Mouse (Mus musculus): ENCODE results near the gene Ano6. TPM values are rescaled to one million over a fixed set of nuclear protein-coding genes. Genes with fewer than 3 reads are reported as not detected.

Ano6 gene
- polyA plus RNA-seq, 1 experiment, result 73.0 TPM

- TF ChIP-seq CTCF (IDR thresholded peaks at IDR 0.05; ENCODE audit: low read depth, low read length), result no peak
- no peak for TF ChIP-seq POLR2A (IDR thresholded peaks at IDR 0.05; ENCODE audit: borderline replicate concordance, low read depth, low read length)
- Histone ChIP-seq H3K27ac (ENCODE audit: insufficient read depth, low read depth, low read length) (no peak overlapping the region), H3K4me1 (ENCODE audit: control insufficient read depth, insufficient read depth, low read length) (no peaks in the 10 kb centered on the region), H3K4me3 (ENCODE audit: insufficient read depth, low read length) (no peak overlapping the region)
Observed at GRCm38 (mm10) chr15:96012391-96012775, 221.7 kb downstream of the Ano6 start.

DNA sequence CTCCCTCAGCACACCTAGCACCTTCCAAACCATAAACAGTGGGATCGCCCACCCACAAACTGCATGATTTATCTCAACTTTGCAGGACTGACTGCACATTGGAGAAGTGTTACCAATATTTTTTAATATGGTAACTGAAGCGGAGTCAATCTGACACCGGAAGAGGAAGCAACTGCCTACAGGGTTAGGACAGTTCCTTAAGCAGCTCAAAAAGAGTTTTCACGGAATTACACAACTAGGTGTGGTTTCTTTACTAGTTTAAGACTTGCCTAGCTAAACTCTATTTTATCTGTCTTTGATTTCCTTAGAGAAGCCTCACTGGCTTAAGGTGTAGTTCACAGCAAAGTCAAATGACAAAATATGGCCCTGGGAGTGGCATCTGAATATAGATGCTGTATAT, 223.9 kb downstream of the Ano6 start:
- H3K27ac ChIP-seq (ENCODE audit: insufficient read depth, low read depth, low read length), result no peak overlapping the region
- no peaks in the 10 kb centered on the region for H3K4me1 ChIP-seq (ENCODE audit: control insufficient read depth, insufficient read depth, low read length)
- TF ChIP-seq POLR2A (IDR thresholded peaks at IDR 0.05; ENCODE audit: borderline replicate concordance, low read depth, low read length), result no peak
- no peak for TF ChIP-seq CTCF (IDR thresholded peaks at IDR 0.05; ENCODE audit: low read depth, low read length)
- H3K4me3 ChIP-seq (ENCODE audit: insufficient read depth, low read length), result no peak overlapping the region

- no peak overlapping the region for H3K27ac ChIP-seq (ENCODE audit: insufficient read depth, low read depth, low read length)
- TF ChIP-seq POLR2A (IDR thresholded peaks at IDR 0.05; ENCODE audit: borderline replicate concordance, low read depth, low read length) (no peak), CTCF (IDR thresholded peaks at IDR 0.05; ENCODE audit: low read depth, low read length) (no peak)
- H3K4me1 ChIP-seq (ENCODE audit: control insufficient read depth, insufficient read depth, low read length), result no peaks in the 10 kb centered on the region
- H3K4me3 ChIP-seq (ENCODE audit: insufficient read depth, low read length), result no peak overlapping the region
Observed at GRCm38 (mm10) chr15:96020465-96020864, 229.8 kb downstream of the Ano6 start.

DNA sequence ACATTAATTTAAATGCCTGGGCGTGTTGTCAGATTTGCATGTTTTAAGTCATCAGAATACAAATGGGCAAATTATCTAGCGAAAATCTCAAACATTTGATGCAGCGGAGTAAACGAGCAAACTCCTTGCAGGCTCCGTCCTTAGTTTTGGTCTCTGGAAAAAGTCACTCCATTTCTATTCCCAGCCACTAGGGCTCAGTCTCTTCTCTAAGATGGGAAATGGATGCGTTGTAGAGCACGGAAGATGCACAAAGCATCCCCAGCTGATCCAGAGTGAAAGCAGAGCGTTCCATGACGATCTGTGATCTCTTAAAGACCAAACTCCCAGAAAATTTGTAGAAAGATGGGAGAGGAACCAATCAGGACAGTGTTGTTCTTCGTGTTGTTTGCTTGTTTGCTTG, 230.9 kb downstream of the Ano6 start:
- Histone ChIP-seq H3K27ac (ENCODE audit: insufficient read depth, low read depth, low read length) (no peak overlapping the region), H3K4me3 (ENCODE audit: insufficient read depth, low read length) (no peak overlapping the region), H3K4me1 (ENCODE audit: control insufficient read depth, insufficient read depth, low read length) (no peaks in the 10 kb centered on the region)
- TF ChIP-seq CTCF (IDR thresholded peaks at IDR 0.05; ENCODE audit: low read depth, low read length) (no peak), POLR2A (IDR thresholded peaks at IDR 0.05; ENCODE audit: borderline replicate concordance, low read depth, low read length) (no peak)

Other genes with a start within 250 kb of the Ano6 start
- not detected in 2 replicates for gene Dbx2, start 134.9 kb upstream of the Ano6 start, polyA plus RNA-seq (2012; ENCODE audit: insufficient read depth, insufficient read length, missing spikeins)